Mouse (Mus musculus) embryonic fibroblast, embryonic 13.5 days (primary cell): ENCODE data around the gene Higd1b.

Source experiments
- CTCF ChIP-seq: IDR thresholded peaks from 2 replicates; pipeline ENCODE4 v1.5.1; 2011; ENCODE audit warnings: mild to moderate bottlenecking, control low read depth, low read length, moderate library complexity, borderline replicate concordance; ENCODE audit not compliant: insufficient read depth
- POLR2A ChIP-seq: IDR thresholded peaks from 2 replicates; pipeline ENCODE4 v1.6.1; 2011; ENCODE audit warnings: low read depth, mild to moderate bottlenecking, control low read depth, low read length, moderate library complexity

DNA sequence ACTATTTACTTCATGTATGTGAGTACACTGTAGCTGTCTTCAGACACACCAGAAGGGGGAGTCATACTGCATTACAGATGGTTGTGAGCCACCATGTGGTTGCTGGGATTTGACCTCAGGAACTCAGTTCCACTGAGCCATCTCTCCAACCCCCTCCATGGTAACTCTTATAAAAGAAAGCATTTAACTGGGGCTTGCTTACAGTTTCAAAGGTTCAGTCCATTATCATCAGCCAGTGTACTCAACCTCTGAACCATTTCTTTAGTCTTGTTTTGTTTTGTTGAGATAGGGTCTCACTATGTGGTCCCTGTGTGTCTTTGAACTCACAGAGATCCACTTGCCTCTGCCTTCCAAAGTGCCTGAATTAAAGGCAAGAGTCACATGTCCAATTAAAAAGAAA lies 20.8 kb upstream of the Higd1b start:
- TF ChIP-seq CTCF = no peak
- TF ChIP-seq POLR2A = no peak
